Mouse (Mus musculus) heart, embryonic 11.5 days (tissue): ENCODE data around the gene Pfkfb3. TPM values are rescaled to one million over a fixed set of nuclear protein-coding genes. Genes with fewer than 3 reads are reported as not detected.

ENCODE experiments used
- ATAC-seq: fragments of 200-750 bp; cut with Nextera tagmentation; replicated peaks from 2 replicates; pipeline ENCODE4 v1.8.0; 2017; ENCODE audit warnings: moderate library complexity; ENCODE audit not compliant: insufficient number of reproducible peaks, low FRiP score, low TSS enrichment
- H3K27ac ChIP-seq: fragments of 300-500 bp; sonication (generic); 2 replicates; pipeline ENCODE4 v1.5.1; 2014; ENCODE audit warnings: mild to moderate bottlenecking, low read depth, low read length
- H3K27me3 ChIP-seq: fragments of 300-500 bp; sonication (generic); 2 replicates; pipeline ENCODE4 v1.6.1; 2014; ENCODE audit warnings: mild to moderate bottlenecking, low read length, mixed read lengths; ENCODE audit not compliant: control insufficient read depth, insufficient read depth
- H3K36me3 ChIP-seq: fragments of 300-500 bp; sonication (generic); 2 replicates; pipeline ENCODE4 v1.6.1; 2014; ENCODE audit warnings: mild to moderate bottlenecking, low read length, moderate library complexity, mixed read lengths; ENCODE audit not compliant: control insufficient read depth, insufficient read depth
- H3K4me1 ChIP-seq: fragments of 300-500 bp; sonication (generic); 2 replicates; pipeline ENCODE4 v1.6.1; 2014; ENCODE audit warnings: low read length; ENCODE audit not compliant: control insufficient read depth, insufficient read depth
- H3K4me2 ChIP-seq: fragments of 300-500 bp; sonication (generic); 2 replicates; pipeline ENCODE4 v1.6.1; 2014; ENCODE audit warnings: mild to moderate bottlenecking, moderate library complexity
- H3K4me3 ChIP-seq: fragments of 300-500 bp; sonication (generic); 2 replicates; pipeline ENCODE4 v1.5.1; 2014; ENCODE audit warnings: low read depth, low read length
- H3K9ac ChIP-seq: fragments of 300-500 bp; sonication (generic); 2 replicates; pipeline ENCODE4 v1.6.1; 2014; ENCODE audit warnings: mild to moderate bottlenecking, low read depth, low read length, moderate library complexity
- H3K9me3 ChIP-seq: fragments of 300-500 bp; sonication (generic); replicated peaks from 2 replicates; pipeline ENCODE4 v1.6.1; 2016; ENCODE audit warnings: low read length; ENCODE audit not compliant: control insufficient read depth
- WGBS: fragments of 180-500 bp; shearing (Covaris S2); extraction: QIAGEN DNeasy Blood & Tissue Kit; methylation state at CpG from one replicate; pipeline ENCODE4 v1.1.7; 2014; ENCODE audit not compliant: insufficient replicate concordance; 5-methylcytosine and 5-hydroxymethylcytosine counted together
- polyA plus RNA-seq: library from polyadenylated mRNA; unstranded; fragments of >200 nt; fragmentation: Nextera tagmentation; extraction: Ambion mirVana; gene quantifications from 2 replicates; pipeline ENCODE4 v1.2.1, GENCODE M21; 2014

Gene Pfkfb3
- polyA plus RNA-seq, 1 experiment from 2014 or later, result 17.0 TPM

DNA sequence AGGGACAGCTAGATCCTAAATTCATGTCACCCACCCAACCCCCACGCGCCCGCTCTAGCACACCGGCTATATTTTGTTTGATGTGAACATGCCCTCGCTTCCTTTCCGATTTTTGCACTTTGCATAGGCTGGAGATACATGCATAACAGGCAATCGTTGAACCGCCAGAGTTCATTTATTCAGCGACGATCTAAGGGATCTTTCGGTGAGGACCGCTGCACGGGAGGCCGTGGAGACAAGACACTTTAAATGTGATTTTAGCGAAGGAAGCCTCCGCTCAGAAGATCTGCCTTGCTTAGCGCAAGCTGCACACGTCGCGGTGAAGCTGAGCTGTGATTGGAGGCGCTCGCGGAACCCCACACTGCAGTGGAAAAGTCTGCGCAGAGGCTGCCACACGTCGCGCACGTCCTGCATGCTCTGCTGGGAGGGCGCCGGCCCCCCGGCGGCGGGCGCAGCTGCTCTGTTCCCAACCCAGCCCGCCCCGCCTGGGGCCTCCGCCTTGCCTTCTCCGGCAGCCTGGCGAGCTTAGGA is 50.9 kb downstream of the Pfkfb3 start:
- peaks cover 30% of the 10 kb centered on the region for H3K4me1 ChIP-seq
- under 1% methylated on average over 38 of the region's 39 CpGs for whole genome bisulfite sequencing
- H3K4me3 ChIP-seq, result peak overlapping the region; percentile 70
- no peaks in the 10 kb centered on the region for H3K27me3 ChIP-seq
- H3K27ac ChIP-seq, result peak overlapping the region; percentile 86
- H3K36me3 ChIP-seq, result peaks cover under 1% of the 10 kb centered on the region; the same call in 1 of the 2 replicates
- peak; percentile 64 for ATAC-seq
- H3K9me3 ChIP-seq, result no peaks in the 10 kb centered on the region
- peak overlapping the region; percentile 85 for H3K4me2 ChIP-seq
- H3K9ac ChIP-seq, result peak overlapping the region; percentile 77

DNA sequence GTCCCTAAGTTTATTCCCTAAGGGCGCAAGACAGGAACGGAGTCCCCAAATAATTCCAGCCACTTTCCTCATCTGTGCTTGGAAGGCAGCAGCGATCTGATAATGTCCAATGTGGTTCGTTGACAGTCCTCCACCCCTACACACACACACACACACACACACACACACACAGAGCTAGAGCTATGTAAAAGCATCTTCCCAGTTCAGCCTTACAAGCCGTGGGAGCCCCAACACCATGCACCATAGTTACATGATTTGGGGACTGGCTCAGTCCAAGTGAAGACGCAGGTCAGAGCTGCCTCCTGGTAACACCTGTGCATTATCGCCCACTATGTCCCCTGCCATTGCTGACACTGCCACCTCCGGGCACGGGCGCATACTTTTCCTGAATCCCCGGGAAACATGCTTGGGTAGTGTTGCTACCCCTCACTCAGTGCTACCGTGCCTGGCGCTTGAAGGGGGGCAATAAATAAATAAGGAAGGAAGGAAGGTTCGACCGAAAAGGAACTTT is 51.6 kb downstream of the Pfkfb3 start:
- Histone ChIP-seq H3K9me3 (no peaks in the 10 kb centered on the region), H3K36me3 (peaks cover 2% of the 10 kb centered on the region; the same call in 1 of the 2 replicates), H3K4me2 (peak overlapping the region; percentile 85), H3K4me3 (peak overlapping the region; percentile 70), H3K9ac (peak overlapping the region; percentile 73), H3K4me1 (peaks cover 30% of the 10 kb centered on the region), H3K27ac (peak overlapping the region; percentile 86), H3K27me3 (no peaks in the 10 kb centered on the region)
- 0 out of 2 replicates have a peak, but pooled peaks have one; percentile 4 for ATAC-seq
- WGBS, result 1% methylated on average over 15 of the region's 15 CpGs

DNA sequence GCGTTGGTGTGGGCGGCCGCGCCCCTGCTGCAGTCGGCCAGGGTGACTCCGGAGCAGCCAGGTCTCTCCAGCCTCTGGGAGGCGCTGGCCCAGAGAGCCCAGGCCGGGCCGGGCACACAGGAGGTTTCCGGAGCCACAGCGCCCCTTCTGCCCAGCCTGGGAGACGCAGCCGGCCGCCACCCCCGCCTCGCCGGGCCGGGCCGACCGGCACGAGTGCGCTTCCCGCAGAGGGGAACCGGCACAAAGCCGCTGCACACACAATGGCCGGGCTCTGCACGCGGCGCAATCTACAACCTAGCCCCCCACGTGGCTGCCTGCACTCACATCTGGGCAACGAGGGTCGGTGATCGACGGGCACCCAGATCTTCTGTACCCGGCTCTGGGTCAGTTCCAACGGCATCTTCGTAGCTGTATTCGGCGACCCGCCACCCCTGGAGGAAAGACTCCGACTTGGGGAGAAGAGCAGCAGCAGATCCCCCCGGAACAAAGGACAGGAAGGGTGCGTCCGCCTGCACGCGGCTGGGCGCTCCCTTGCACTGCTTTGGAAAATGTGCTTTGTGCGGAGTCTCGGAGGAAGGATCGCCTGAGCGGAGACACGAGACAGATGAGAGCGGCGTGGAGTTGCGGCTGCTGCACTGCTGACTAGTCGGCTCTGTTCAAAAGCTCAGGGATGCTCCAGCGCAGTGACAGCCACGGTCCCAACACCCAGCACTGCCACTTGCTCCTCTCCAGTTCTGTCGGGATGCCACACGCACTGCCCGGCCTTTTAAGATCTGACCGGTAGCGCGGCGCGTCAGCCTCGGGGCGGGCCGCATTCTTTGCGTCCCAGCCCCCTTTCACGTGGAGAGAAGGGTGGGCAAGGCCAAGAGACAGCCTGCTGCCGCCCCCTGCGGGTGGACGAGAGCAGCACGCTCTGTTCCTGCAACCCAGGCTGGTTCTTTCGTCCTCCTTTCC is 52.3 kb downstream of the Pfkfb3 start:
- peak; percentile 72 for ATAC-seq
- H3K36me3 ChIP-seq, result peaks cover 2% of the 10 kb centered on the region
- WGBS, result under 1% methylated on average over 76 of the region's 76 CpGs
- H3K27ac ChIP-seq, result peak overlapping the region; percentile 88
- H3K27me3 ChIP-seq, result no peaks in the 10 kb centered on the region
- no peaks in the 10 kb centered on the region for H3K9me3 ChIP-seq
- H3K4me2 ChIP-seq, result peak overlapping the region; percentile 85
- peak overlapping the region; percentile 70 for H3K4me3 ChIP-seq
- peak overlapping the region; percentile 83 for H3K9ac ChIP-seq
- H3K4me1 ChIP-seq, result peaks cover 30% of the 10 kb centered on the region

DNA sequence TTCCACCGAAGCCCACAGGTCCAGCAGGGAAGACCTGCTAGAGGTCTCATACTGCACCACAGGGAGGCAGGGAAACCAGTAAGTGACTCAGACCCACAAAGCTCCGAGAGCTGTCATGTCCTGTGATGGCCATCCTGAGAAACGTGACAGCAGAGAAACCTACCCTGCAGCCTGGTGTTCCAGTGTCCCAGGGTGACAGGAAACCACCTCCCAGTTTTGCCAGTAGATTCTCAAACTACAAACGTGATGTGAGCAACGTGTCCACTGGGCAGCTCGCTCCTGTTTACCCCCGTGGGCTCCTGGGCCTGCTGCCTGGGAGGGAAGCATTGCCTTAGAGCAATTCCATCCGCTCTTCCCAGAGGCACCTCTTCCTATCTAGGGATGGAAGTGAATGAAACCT is 53.2 kb downstream of the Pfkfb3 start:
- WGBS, result 8% methylated on average over 8 of the region's 8 CpGs
- Histone ChIP-seq H3K9me3 (no peaks in the 10 kb centered on the region), H3K4me1 (peaks cover 30% of the 10 kb centered on the region), H3K27me3 (no peaks in the 10 kb centered on the region), H3K4me2 (peak overlapping the region; percentile 85), H3K4me3 (peak overlapping the region; percentile 70), H3K27ac (peak overlapping the region; percentile 88; the same call in 1 of the 2 replicates), H3K36me3 (peaks cover 2% of the 10 kb centered on the region), H3K9ac (peak overlapping the region; percentile 83)
- ATAC-seq, result no peak

DNA sequence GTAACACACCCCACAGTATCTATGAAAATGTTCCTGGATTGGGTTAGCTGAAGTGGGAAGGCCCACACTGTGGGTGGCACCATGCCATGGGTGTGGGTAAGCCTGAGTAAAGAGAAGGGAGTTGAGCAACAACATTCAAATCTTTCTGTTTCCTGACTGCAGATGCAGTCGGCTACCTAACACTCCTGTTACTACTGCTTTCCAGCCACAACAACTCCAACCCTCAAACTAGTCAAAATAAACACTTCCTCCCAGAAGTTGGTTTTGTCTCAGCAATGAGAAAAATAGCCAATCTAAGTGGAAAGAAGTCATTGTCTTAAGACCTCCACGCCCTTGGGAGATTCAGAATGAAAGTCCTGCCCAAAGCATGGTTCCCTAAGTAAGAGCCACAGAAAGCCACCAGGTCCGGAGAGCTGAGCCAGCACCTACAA is 57.3 kb downstream of the Pfkfb3 start:
- WGBS, result 71% methylated on average over 3 of the region's 3 CpGs
- no peaks in the 10 kb centered on the region for H3K27me3 ChIP-seq
- no peaks in the 10 kb centered on the region for H3K9me3 ChIP-seq
- H3K27ac ChIP-seq, result no peak overlapping the region
- no peak for ATAC-seq
- no peak overlapping the region for H3K4me2 ChIP-seq
- H3K4me3 ChIP-seq, result no peak overlapping the region
- no peak overlapping the region for H3K9ac ChIP-seq
- peaks cover 16% of the 10 kb centered on the region for H3K4me1 ChIP-seq
- peaks cover 18% of the 10 kb centered on the region for H3K36me3 ChIP-seq

DNA sequence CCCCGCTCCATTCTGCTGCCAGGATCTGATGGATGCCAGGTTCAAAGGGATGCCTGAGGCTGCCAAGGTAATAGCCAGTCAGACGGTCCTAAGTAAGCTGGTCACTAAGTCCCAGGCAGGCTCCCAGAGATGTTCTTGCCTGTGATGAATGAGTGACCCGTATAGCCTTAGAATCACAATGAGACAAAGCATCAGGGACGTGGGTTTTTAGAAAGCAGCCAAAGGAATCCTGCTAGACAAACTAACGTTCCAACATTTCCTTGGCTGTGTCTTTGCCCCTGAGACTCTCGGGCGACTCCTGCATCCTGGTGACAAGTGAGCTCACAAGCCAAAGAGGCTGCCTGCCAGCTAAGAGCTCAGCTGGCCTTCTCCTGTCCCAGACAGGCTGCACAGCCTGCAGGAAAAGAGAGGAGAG is 59.0 kb downstream of the Pfkfb3 start:
- no peak overlapping the region for H3K27ac ChIP-seq
- no peaks in the 10 kb centered on the region for H3K27me3 ChIP-seq
- WGBS, result 69% methylated on average over 7 of the region's 7 CpGs
- H3K9ac ChIP-seq, result no peak overlapping the region
- H3K4me3 ChIP-seq, result no peak overlapping the region
- peaks cover 29% of the 10 kb centered on the region for H3K36me3 ChIP-seq
- no peak for ATAC-seq
- H3K4me1 ChIP-seq, result peaks cover 8% of the 10 kb centered on the region; the same call in 1 of the 2 replicates
- no peaks in the 10 kb centered on the region for H3K9me3 ChIP-seq
- no peak overlapping the region for H3K4me2 ChIP-seq

DNA sequence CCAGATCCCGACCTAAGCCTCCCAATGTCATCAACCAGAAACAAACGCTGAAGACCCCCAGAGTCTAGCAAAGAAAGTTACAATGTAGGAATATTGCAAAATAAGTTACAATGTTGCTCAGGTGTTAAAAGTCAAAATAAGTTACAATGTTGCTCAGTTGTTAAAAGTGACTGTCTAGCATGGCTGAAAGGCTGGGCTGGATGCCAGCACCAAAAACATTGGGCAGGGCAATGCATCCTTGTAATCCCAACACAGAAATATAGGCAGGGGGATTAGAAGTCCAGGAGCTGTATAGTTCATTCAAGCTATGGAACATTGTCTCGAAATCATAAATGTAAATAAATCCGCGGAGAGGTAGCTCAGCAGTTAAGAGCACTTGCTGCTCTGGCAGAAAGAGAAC is 61.0 kb downstream of the Pfkfb3 start:
- Histone ChIP-seq H3K36me3 (peaks cover 32% of the 10 kb centered on the region), H3K27ac (no peak overlapping the region), H3K9ac (no peak overlapping the region), H3K4me1 (no peaks in the 10 kb centered on the region), H3K27me3 (no peaks in the 10 kb centered on the region), H3K4me2 (no peak overlapping the region), H3K4me3 (no peak overlapping the region), H3K9me3 (no peaks in the 10 kb centered on the region)
- 89% methylated on average over 5 of the region's 5 CpGs for WGBS
- ATAC-seq, result no peak

DNA sequence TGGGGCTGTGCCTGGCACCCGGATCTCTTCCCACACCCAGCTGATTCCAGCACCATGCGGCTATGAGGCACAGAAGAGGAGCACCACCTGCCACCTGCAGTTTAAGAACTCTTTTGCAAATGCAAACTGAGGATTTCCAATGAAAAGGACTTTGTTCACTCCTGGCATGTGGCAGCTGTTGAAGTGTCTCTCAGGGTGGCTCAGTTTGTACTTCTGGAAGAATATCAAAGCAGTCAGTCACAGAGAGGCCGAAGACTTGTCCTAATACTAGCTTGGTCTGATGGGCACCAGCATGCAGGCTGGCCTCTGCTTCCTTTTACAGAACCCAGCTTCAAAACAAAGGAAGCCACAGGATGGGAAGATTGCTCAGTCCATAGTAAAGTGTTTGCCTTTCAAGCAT is 62.4 kb downstream of the Pfkfb3 start:
- H3K36me3 ChIP-seq, result peaks cover 33% of the 10 kb centered on the region

More for the DNA sequence above, 62.4 kb downstream of the Pfkfb3 start:
- Histone ChIP-seq H3K4me1 (no peaks in the 10 kb centered on the region), H3K27ac (no peak overlapping the region), H3K9me3 (no peaks in the 10 kb centered on the region), H3K4me3 (no peak overlapping the region), H3K27me3 (no peaks in the 10 kb centered on the region), H3K4me2 (no peak overlapping the region), H3K9ac (no peak overlapping the region)
- WGBS, result 85% methylated on average over 3 of the region's 3 CpGs
- no peak for ATAC-seq
